ENCODE assay signal across 8 mouse cellular contexts in genomic region chr9:15627785-15628287, GRCm38 (mm10). TPM values are rescaled to one million over a fixed set of nuclear protein-coding genes. Genes with fewer than 3 reads are reported as not detected.
DNase-seq lines count a peak whose midpoint lies in the region; ATAC-seq and TF ChIP-seq lines count a peak whose summit lies in the region.

TSS of gene Deup1 (minus strand) at chr9:15627933.

- H3K27ac ChIP-seq in forebrain, embryonic 16.5 days (ENCODE audit: low read length) = no peak within 1 kb of the TSS
- H3K27ac ChIP-seq in intestine, embryonic 14.5 days (ENCODE audit: low read depth) = no peak within 1 kb of the TSS
- H3K27ac ChIP-seq in stomach, embryonic 14.5 days (ENCODE audit: low read length) = no peak within 1 kb of the TSS

- TF ChIP-seq CTCF in E14TG2a.4 (conservative IDR thresholded peaks at IDR 0.05; ENCODE audit: low read length) = no peak

- WGBS in forebrain, embryonic 16.5 days = under 1% methylated on average over 28 of the region's 28 CpGs
- 2% methylated on average over 27 of the region's 28 CpGs for WGBS in intestine, embryonic 14.5 days
- WGBS in stomach, embryonic 14.5 days = 2% methylated on average over 28 of the region's 28 CpGs

- DNase-seq in adrenal gland, adult 18-20 months (ENCODE audit: low spot score in 2 of 2) = peak; percentile 8 to 25
- DNase-seq in intestine, embryonic 14.5 days (ENCODE audit: low spot score) = peak; percentile 62
- peak; percentile 10 to 11 for DNase-seq in left cerebral cortex, postnatal 36 days (ENCODE audit: low spot score in 2 of 2)
- DNase-seq in mesoderm, embryonic 11.5 days (ENCODE audit: low read depth, low spot score) = peak; percentile 74
- no peak for DNase-seq in cerebellum, adult 9-10 months

- H3K36me3 ChIP-seq in E14TG2a.4 (ENCODE audit: insufficient read depth, low read length) = no peaks in the 10 kb centered on the region
- H3K36me3 ChIP-seq in forebrain, embryonic 16.5 days (ENCODE audit: control insufficient read depth, insufficient read depth) = no peaks in the 10 kb centered on the region
- no peaks in the 10 kb centered on the region for H3K36me3 ChIP-seq in intestine, embryonic 14.5 days (ENCODE audit: control insufficient read depth, insufficient read depth, low read length)
- no peaks in the 10 kb centered on the region for H3K36me3 ChIP-seq in stomach, embryonic 14.5 days (ENCODE audit: control insufficient read depth, insufficient read depth, low read length)

- peak within 1 kb of the TSS; percentile 66 for H3K4me2 ChIP-seq in forebrain, embryonic 16.5 days (ENCODE audit: low read length)
- peak within 1 kb of the TSS; percentile 59 for H3K4me2 ChIP-seq in intestine, embryonic 14.5 days (ENCODE audit: low read length)
- H3K4me2 ChIP-seq in stomach, embryonic 14.5 days (replicated peaks; ENCODE audit: low read depth, low read length) = peak within 1 kb of the TSS; percentile 56

- H3K9ac ChIP-seq in forebrain, embryonic 16.5 days (replicated peaks; ENCODE audit: low read depth, low read length) = peak within 1 kb of the TSS; percentile 51
- H3K9ac ChIP-seq in intestine, embryonic 14.5 days (ENCODE audit: low read length) = no peak within 1 kb of the TSS
- H3K9ac ChIP-seq in stomach, embryonic 14.5 days (replicated peaks; ENCODE audit: low read depth, low read length) = no peak within 1 kb of the TSS; the same call in 1 of the 2 replicates

- peaks cover 14% of the 10 kb centered on the region for H3K4me1 ChIP-seq in E14TG2a.4 (replicated peaks; ENCODE audit: low read depth, low read length)
- H3K4me1 ChIP-seq in forebrain, embryonic 16.5 days (replicated peaks; ENCODE audit: control insufficient read depth, insufficient read depth, low read length) = peaks cover 7% of the 10 kb centered on the region
- H3K4me1 ChIP-seq in intestine, embryonic 14.5 days (replicated peaks; ENCODE audit: control insufficient read depth, insufficient read depth, low read length) = 0 out of 2 replicates have a peak, but pooled peaks cover 4% of the 10 kb centered on the region
- 0 out of 2 replicates have a peak, but pooled peaks cover 4% of the 10 kb centered on the region for H3K4me1 ChIP-seq in stomach, embryonic 14.5 days (ENCODE audit: control insufficient read depth, insufficient read depth, low read length)

- peak; percentile 96 for ATAC-seq in forebrain, embryonic 16.5 days
- ATAC-seq in intestine, embryonic 14.5 days (replicated peaks; ENCODE audit: low FRiP score, low TSS enrichment, low read depth) = peak; percentile 76
- ATAC-seq in stomach, embryonic 14.5 days (ENCODE audit: insufficient number of reproducible peaks, insufficient read depth, low FRiP score, low read depth) = peak; percentile 78

- no peaks in the 10 kb centered on the region for H3K9me3 ChIP-seq in E14TG2a.4 (ENCODE audit: low read length)
- no peaks in the 10 kb centered on the region for H3K9me3 ChIP-seq in forebrain, embryonic 16.5 days (ENCODE audit: control insufficient read depth, low read length)
- no peaks in the 10 kb centered on the region for H3K9me3 ChIP-seq in intestine, embryonic 14.5 days (ENCODE audit: control insufficient read depth, low read length)
- no peaks in the 10 kb centered on the region for H3K9me3 ChIP-seq in stomach, embryonic 14.5 days (ENCODE audit: control insufficient read depth, low read depth, low read length)

- intact Hi-C loops in left cerebral cortex, postnatal 36 days (cut with DNase I) = no loop called here

- peak within 1 kb of the TSS; percentile 60 for H3K4me3 ChIP-seq in E14TG2a.4 (replicated peaks; ENCODE audit: low read length)
- H3K4me3 ChIP-seq in forebrain, embryonic 16.5 days (replicated peaks; ENCODE audit: low read length) = peak within 1 kb of the TSS; percentile 35
- H3K4me3 ChIP-seq in intestine, embryonic 14.5 days (ENCODE audit: low read depth, low read length) = peak within 1 kb of the TSS; percentile 27
- H3K4me3 ChIP-seq in stomach, embryonic 14.5 days (ENCODE audit: low read depth, low read length) = peak within 1 kb of the TSS; percentile 4; the same call in 1 of the 2 replicates

- H3K27me3 ChIP-seq in E14TG2a.4 (ENCODE audit: insufficient read depth, low read length) = peaks cover 18% of the 10 kb centered on the region
- H3K27me3 ChIP-seq in forebrain, embryonic 16.5 days (replicated peaks; ENCODE audit: control insufficient read depth, insufficient read depth, low read length) = no peaks in the 10 kb centered on the region
- no peaks in the 10 kb centered on the region for H3K27me3 ChIP-seq in intestine, embryonic 14.5 days (replicated peaks; ENCODE audit: control insufficient read depth, insufficient read depth, low read length)
- H3K27me3 ChIP-seq in stomach, embryonic 14.5 days (ENCODE audit: control insufficient read depth, insufficient read depth, low read length) = no peaks in the 10 kb centered on the region

RNA-seq across cellular contexts. Expression of gene Deup1, which starts in this region (rescaled TPM):
- total RNA-seq in adrenal gland, adult 18-20 months (2021) = under 1 TPM in 1 of 2 experiments, not detected in 1; 0.29 TPM
- 1.4 and 1.6 TPM in 2 replicates for polyA plus RNA-seq in forebrain, embryonic 16.5 days (2015; fragmentation: Nextera tagmentation; extraction: Ambion mirVana)
- 0.12 and 0.26 TPM in 2 replicates for polyA plus RNA-seq in intestine, embryonic 14.5 days (2014; fragmentation: Nextera tagmentation; extraction: Ambion mirVana)
- total RNA-seq in left cerebral cortex, postnatal 36 days (2021) = under 1 TPM; 0.29 to 0.49 TPM
- 0.22 and 0.55 TPM in 2 replicates for polyA plus RNA-seq in stomach, embryonic 14.5 days (2014; fragmentation: Nextera tagmentation; extraction: Ambion mirVana)

Comparison
In these comparisons a context has a peak if more than half of its experiments do, and no peak if none do; other contexts are left out.
1. Peak in DNase-seq in adrenal gland, adult 18-20 months; RNA of the gene not detected or under 1 TPM.
2. Peak in DNase-seq, ATAC-seq, H3K4me3 ChIP-seq and H3K4me2 ChIP-seq in intestine, embryonic 14.5 days; RNA of the gene not detected or under 1 TPM.
3. Peak in DNase-seq in left cerebral cortex, postnatal 36 days; RNA of the gene not detected or under 1 TPM.
4. Peak in ATAC-seq, H3K4me3 ChIP-seq and H3K4me2 ChIP-seq in stomach, embryonic 14.5 days; RNA of the gene not detected or under 1 TPM.
5. H3K4me3 ChIP-seq: peak in every context shown above with its lines; median percentile 60 in E14TG2a.4; 35 in forebrain, embryonic 16.5 days; 27 in intestine, embryonic 14.5 days; 4 in stomach, embryonic 14.5 days.